Mouse (Mus musculus) ZHBTc4 (cell line): ENCODE measurements at regions not wholly inside any gene's neighbourhood (a gene's known extent, or its start where the extent isn't known, plus 50 kb on each side); places are given as distances from the start of the nearest gene placed in this dataset.
A peak's percentile ranks its signal among the peaks of the same experiment; 100 is the strongest.

Experiments
- DNase-seq: peaks from one replicate; pipeline ENCODE4 v3.0.0-alpha.2; 2011; ENCODE audit warnings: low read depth, low spot score

DNA sequence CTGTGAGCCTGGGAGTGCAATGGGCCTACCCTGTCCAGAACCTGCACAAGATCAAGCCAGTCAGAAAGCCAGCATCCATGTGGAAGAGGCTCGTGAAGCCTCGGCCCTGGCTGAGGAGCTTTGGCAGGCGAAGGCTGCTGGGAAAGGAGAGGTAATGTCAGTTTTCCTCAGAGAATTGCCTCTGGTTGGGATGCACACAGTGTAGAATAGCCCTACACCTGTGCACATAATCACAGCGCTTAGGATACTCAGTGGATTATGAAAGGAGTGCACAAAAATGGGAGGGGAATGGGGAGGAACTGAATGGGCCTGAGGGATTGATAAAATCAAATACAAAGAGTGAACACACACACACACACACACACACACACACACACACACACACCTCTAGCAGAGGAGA lies 319.9 kb upstream of the Sphkap start:
- DNase-seq = no peak

DNA sequence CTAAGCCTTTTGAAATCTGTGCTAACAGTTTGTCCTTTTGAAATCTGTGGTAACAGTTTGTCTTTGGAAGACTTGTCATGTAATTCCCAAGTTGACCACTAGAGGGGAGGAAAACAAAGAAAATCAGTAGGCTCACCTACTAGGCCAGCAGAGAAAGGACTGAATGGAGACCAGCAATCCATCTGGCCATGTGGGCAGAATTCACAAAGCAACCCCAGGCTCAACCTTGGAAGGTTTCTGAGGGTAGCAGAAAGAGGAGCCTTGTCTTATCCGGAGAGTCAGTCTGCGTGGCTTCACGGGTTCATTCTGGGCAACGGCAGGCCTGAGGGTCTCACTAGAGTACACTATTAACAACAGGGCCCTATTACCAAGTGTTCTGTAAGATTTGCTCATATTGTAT lies 319.2 kb upstream of the Sphkap start:
- peak; percentile 77 for DNase-seq

DNA sequence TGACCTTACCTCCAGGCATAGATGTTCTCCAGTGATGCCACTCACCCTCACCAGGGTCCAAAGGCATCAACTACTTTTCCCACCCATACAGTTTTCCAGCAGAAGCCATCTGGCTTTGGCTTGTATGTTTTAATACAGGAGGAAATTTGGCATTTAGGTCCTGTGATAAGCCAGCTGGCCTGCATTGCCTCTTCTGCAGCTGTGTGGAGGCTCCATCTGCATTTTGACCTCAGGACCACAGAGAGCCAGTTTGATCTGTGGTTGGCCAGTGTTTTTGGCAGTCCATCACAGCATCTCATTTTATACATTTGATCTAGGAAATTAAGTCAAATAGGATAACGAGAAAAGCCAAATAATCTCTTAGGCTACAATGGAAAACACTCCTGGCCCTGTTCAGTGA lies 315.1 kb upstream of the Sphkap start:
- DNase-seq = no peak

DNA sequence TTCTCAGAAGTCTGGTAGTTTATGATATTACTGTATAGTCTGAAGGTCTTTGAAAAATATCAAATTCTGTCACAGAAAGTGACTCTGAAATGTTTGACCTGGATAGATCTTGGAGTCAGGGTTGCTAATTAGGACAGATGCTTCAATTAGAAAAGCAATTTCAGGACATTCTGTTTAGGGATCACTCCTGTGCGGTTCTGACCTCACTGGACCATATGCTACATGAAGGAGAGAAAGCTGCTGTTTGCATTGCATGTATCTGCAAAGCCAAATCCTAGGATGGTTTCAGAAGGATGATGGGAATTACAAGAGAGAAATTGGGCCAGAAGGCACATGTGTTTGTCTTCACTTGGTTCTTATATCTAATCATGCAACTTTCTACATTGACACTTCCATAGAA lies 312.2 kb upstream of the Sphkap start:
- no peak for DNase-seq

DNA sequence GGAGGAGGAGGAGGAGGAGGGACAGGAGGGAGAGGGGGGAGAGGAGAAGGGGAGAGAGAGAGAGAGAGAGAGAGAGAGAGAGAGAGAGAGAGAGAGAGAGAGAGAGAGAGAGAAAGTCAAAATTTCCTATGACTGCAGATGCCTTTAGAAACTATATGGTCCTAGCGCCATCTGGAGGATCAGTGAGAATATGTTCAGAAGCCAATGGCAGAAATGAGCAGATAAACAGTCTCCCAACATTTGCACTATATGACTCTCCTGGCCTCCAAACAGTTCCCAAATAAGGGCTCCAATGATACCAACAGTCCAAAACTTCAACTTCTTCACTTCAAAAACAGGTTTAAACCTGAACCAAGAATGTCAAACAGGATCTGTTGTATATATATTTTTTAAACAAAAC lies 309.1 kb upstream of the Sphkap start:
- peak; percentile 33 for DNase-seq

DNA sequence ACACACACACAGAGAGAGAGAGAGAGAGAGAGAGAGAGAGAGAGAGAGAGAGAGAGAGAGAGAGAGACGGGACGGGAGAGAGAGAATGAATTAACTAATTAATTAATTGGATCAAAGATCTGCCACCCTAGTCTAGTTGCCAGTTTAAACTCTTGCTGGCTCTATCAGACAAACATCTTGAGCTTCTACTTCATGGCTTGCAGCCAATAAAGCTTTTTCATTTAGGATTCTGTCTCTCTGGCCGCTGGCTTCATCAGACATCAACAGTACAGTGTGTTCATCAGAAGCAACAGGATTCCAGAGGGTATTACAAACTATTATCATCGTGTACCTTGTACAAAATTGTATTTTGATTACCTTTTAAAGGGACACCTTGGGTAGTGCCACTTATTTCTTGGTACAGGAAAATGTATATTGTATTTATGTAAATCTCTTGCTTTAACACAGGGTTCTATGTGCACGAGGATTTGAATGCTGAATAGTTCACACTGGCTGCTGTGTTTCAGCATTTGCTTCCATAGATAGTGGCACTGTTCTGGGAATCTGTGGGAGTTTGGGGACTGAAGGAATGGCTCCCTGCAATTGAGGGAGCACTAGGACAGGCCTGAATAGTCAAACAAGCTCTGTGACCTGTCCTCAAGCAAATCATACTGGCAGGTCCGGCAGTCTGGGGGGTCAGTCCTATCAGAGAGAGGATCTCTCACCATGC lies 293.9 kb upstream of the Sphkap start:
- no peak for DNase-seq

DNA sequence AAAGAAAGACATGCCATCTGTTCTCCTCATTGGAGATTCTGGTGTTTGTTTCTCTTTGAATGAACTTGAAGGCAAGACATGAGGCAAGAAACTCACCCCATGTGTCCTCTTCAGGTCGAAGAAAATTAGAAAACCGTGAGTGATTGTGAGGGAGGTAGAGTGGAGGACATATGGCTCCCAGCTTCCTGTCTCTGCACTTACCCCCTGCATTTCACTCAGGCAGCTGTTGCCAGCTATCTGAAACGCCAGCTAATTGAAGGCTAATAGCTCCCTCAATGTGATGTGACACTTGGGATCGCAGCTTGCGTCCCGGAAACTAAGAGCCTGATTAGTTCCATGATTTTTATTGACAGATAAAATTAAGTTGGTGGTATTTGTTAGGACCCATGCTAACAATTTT lies 289.4 kb upstream of the Sphkap start:
- no peak for DNase-seq

DNA sequence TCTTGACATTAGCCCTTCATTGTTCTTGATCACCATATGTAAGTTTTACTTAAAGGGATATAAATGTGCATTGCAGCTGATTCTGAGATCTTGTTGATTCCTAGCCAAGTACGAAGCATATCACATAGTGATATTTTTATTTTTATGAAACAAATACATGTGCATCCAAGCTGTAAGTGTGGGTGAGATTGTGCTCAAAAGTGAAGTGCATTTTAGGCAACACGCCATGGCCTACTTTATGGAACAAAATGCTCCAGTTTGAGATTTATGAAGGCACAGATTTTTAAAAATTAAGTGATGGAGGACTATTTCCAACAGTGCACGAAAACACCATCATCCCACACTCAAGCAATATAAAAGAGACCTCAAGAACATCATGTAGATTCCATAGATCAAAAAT lies 277.2 kb upstream of the Sphkap start:
- DNase-seq = no peak

DNA sequence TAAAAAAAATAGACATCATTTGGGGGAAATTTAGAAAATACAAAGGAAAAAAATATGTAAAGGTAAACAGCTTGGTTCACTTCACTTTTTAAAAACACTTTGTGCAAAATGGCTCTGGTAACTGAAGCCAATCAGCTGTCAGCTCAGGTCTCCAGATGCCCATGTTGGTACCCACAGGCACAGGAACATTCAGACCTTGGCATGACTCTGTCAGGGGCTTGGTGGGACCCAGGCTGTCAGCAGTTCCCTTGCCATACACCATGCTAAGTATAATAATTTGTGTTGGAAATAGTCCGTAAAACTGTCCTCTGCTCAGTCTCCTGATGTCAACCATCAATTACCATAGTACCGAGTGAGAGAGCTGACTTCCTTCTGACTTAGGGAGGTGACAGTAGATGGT lies 257.3 kb upstream of the Sphkap start:
- DNase-seq = no peak

DNA sequence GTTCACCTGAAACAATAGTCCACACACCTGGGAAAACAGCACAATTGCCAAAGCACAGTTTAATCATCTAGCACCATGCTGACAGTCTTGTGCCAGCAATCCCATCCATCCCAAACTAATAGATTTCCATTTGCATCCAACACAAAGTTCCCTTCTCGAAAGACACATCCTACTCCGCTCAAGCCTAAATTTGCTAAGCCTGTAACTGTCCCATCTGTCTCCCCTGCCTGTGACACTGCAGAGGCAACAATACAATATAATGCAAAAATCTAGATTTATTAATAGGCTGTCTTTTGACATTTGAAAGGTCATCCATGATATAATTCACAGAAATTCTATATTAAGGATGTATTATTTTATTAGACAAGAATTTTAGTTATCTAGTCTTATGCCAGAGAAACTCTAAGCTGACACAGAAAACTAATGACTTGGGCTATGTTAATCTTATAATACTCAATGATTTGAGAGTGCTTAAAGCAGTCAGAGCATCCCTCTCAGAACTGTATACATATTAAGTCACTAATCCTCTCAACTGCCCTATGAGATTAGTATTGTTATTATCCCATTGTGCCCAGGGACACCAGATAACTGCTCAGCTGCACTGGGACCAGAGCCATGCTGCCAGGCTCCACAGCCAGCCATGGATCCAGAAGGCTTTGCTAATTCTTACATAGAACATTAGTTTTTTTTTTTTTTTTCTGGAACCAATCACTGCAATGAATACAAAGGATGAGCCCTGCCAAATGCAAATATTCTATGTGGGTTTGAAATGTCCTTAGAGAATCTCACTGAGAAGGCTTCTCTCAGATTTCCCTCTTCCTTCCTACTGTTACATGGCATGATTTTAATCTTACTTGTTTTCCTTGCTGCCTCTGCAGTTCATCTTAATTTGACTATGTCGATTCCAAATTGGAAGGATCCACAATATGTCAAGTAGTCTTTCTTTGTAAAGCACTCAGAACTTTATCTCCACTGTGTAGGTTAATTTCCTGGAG lies 254.1 kb upstream of the Sphkap start:
- no peak for DNase-seq

DNA sequence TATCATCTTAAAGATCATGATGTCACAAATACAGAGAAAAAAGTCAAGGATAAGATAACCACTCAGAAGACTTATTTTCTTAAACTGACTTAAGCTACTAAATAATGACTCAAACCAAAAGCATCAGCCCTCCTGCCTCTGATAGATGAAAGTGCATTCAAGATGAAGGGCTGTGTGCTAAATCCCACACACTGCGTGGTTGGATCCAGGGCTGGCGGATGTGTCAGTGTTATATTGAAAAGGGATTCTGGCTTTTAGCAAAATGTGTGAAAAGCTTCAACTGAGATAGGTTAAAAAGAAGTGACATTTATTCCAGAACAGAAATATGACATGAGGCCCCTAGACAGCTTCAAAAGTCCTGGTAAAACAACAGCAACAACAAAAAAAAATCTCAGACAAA lies 245.7 kb upstream of the Sphkap start:
- no peak for DNase-seq

DNA sequence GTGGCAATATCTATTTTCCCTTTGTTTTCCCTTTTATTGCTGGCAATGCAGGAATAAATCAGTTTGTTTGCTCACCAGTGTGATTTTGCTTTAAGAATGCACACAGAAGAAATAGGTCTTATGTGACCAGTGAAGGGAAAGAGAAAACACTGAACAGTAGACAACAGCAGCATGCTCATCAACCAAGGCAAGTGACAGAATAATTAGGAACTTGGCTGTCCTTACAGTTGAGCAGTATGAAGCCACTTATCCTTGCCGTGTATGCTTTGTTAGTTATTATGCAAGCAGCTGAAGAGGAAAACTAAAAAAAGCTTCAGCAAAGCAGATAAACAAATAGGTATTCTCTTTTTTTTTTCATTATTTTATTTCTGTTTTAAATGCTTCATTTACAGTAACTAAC lies 237.6 kb upstream of the Sphkap start:
- DNase-seq = no peak

DNA sequence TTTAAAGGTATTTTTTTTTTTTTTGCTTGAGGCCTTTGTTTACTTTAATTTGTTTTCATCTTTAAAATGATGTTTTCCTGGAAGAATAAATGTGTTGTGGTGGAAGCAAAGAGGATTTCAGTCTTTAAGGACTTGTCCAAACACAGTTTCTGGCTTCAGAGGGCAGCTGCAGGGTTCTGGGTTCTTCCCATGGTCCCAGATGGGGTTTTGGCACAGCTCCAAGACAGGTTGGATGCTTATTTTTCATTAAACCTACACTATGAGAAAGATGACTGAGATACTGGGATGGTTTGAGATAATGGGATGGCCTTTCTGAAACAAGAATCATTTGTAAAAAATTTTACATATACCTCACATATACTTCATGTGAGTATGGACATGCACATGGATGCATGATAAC lies 234.7 kb upstream of the Sphkap start:
- DNase-seq = no peak

DNA sequence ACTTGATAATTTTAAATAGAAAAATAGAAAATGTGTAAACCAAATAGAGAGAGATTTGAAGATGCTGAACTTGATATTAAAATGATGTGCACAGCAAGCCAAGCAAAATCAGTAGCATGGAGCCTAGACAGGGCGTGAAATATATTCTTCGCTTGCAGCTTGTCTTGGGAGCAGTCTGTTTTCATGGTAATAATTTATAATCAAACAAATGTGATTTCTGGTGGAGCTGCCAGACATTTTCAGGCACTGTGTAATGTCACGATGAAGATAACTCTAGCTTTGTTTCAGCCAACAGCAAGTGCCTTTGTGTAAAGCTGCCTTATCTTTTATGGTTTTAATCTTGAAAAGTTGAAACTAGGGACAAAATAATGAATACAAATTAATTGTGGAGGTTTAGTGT lies 228.1 kb upstream of the Sphkap start:
- no peak for DNase-seq

DNA sequence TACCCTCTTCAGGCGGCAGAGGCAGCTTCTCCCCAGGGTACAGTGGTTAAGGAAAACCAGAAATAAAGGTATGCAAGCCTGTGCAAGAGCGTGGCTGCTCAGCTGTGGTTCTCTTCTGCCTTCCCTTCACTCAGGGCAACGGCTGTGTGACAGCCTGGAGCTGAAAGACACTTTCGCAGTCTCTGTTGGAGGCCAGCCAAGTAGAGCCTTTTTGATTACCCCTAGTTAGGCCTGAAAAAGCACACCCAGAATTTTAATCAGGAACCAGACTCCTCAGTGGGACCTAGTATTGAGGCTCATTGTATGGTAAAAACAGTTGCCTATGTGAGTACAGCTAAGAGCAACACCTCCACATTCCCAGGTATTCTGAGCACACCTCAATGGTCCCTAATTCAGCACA lies 223.8 kb upstream of the Sphkap start:
- DNase-seq = no peak

DNA sequence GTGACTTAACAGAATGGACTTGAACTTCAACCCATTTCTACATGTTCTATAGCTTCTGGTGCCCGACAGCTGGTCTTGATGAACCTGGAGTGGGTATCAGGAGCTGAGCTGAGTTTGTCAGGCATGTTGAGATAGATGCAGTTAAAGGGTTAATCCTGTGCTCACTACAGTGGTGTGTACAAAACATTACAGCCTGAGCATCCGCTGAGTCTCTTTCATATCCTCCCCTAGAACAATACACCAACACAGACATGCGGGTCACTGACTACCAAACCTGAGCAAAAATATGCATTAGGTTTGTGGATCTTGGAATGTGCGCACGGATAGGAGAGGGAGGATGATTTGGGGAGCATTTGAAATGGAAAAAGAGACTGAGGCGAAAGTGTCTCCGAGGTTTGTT lies 223.4 kb upstream of the Sphkap start:
- DNase-seq = no peak

DNA sequence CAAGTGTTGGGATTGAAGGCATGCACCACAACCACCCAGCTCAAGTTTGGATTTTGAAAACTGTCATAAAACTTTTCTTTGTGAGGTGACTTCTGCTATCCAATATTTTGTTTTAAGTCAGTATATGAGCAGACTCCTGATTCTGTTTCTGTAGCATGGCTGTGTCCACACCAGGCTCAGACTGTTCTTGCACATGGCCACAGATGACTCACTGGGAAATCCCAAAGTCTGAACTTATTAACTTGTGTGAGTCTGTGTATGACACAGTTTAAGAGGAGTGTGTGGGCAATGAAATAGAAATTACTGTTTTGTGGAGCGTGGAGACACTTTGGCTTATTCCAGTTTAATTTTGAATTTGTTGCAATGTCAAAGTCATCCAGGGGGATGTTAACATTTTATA lies 179.3 kb upstream of the Sphkap start:
- DNase-seq = no peak

DNA sequence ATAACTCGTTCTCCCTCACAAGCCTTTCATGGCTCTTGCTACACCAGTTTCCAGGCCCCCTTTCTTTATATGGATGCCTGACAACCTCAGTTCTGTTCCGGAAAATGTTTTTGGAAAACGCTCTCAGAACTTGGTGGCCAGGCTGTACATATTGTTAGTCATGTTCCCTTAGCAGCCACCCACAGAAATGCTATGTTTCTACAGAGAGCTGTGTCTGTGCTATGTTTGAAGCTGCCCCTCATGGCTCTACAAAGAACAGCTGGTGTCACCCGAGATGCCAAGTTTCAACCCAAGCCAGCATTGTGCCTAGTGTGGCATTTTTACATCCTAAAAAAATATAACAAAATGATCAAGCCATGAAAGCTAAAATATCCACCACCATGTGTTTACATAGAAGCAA lies 175.0 kb upstream of the Sphkap start:
- no peak for DNase-seq

DNA sequence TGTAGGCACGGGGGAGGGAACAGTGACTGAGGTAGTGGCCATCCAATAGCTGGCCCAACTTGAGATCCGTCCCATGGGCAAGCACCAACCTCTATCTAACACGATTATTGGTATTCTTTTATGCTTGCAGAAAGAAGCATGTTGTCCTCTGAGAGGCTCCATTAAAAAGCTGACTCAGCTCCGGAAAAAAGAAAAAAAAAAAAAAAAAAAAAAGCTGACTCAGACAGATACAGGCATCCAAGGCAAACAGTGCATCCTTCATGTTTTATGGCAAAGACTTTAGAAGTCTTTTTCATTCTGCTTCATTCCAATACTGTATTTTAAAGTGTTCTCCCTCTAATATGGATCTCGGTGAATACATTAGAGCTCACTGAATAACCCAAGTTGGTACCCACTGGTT lies 162.0 kb upstream of the Sphkap start:
- no peak for DNase-seq

DNA sequence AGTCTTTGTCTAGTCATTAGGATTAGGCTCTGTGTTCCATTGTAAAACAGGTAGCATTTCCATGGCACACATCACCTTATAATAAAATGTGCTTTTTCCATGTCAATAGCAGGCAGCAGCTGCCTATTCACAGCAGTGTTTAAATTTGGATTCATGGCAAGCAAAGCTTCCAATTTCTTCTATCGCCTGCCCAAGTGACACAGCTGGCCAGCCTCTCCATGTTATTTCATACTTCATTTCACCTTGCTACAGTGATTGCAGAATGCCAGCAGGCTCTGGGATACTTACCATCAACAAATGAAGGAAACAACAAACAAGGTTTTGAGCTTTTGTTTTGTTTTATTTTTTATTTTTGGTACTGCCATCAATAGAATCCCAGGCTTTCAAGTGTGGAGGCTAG lies 160.7 kb upstream of the Sphkap start:
- DNase-seq = no peak

DNA sequence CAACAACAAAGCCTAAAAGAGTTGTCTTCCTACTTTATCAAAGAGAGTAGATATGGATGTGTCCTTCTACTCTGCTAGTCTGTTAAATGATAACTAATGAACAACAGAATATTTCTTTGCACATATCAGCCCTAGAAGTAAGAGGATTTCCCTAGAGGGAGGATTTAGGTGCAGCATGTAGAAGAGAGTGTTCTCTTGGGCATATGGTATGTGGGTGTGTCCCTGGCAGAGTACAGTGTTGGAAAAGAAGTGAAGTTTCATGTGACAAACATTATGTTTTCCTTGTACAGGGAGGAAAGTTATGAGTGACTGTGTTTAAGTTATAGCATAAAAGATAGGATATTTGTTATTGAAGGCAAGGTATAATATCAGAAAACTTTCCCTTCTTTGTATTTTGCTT lies 143.6 kb upstream of the Sphkap start:
- DNase-seq = no peak

DNA sequence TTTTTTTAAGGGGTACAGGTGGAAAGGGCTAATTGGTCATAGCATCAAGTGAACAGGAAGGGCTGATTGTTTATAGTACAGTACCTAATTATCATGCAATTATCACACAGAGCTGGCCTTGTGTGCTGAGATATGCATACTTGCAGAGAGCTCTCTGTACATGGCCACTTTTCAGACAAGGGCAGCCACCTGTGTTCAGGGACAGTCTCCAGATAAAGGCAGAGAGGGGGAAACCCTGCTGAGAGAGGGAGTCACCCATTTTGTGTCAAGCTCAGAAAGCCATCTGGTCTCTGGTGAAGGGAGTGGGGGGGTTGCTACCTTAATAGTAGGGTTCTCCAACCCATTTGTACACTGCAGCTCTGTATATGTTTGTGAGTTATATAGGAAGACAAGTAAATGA lies 127.5 kb upstream of the Sphkap start:
- peak; percentile 44 for DNase-seq

DNA sequence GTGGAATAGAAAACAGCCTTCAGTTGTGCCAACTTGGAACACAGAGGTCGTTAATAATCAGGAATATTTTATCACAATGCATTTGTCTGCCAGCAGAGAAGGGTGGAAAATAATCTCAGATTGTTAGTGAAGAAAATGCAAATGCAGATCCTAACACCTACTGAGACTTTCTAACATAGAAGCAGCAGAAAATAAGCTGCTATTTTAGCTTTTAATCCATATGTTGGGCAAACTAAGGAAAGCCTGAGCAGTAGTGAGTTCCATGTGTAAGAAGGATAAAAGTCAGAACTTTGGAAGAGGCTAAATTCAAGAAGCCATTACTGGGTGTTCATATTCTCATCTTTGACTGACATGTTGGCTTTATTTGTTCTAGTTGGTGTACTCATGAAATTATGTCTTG lies 119.8 kb upstream of the Sphkap start:
- DNase-seq = no peak
